8 mouse cellular contexts compared by ENCODE assay signal in the genomic region with DNA sequence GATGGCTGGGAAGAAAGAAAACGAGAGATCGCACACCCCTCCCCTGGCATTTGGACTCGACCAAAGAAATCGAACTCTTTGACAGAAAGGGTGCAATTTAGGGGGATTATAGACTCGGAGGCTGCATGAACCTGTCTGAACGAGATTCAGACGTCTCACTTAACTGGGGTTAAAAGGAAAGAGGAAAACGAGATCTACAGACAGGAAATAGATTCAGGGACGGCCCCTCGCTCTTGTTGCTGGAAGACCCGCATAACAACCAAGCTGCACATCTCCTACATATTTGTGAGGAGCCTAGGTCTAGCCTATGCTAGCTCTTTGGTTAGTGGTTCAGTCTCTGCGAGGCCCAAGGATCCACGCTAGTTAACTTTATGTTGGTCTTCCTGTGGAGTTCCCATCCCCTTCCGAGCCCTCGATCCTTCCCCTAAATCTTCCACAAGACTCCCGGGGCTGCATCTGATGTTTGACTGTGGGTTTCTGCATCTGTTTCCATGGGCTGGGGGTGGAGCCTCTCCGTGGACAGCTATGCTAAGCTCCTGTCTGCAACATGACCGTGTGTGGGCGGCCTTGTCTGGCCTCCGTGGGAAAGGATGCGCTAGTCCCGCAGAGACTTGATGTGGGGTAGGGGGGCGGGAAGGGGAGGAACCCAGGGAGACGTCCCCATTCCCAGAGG. TPM values are rescaled to one million over a fixed set of nuclear protein-coding genes. Genes with fewer than 3 reads are reported as not detected.
A peak's percentile ranks its signal among the peaks of the same experiment; 100 is the strongest.
DNase-seq lines count a peak whose midpoint lies in the region; ATAC-seq lines count a peak whose summit lies in the region.

No protein-coding gene starts in this region.

- H3K4me1 ChIP-seq in embryonic facial prominence, embryonic 12.5 days = peaks cover 11% of the 10 kb centered on the region
- peaks cover 15% of the 10 kb centered on the region for H3K4me1 ChIP-seq in hindbrain, embryonic 13.5 days (replicated peaks)

- no peaks in the 10 kb centered on the region for H3K27me3 ChIP-seq in embryonic facial prominence, embryonic 12.5 days
- no peaks in the 10 kb centered on the region for H3K27me3 ChIP-seq in hindbrain, embryonic 13.5 days

- peak; percentile 18 for ATAC-seq in embryonic facial prominence, embryonic 12.5 days (ENCODE audit: insufficient number of reproducible peaks, insufficient read depth, low FRiP score, low TSS enrichment)
- peak; percentile 33 for ATAC-seq in hindbrain, embryonic 13.5 days (ENCODE audit: low FRiP score)

- 1% methylated on average over 24 of the region's 24 CpGs for WGBS in embryonic facial prominence, embryonic 12.5 days
- WGBS in hindbrain, embryonic 13.5 days = 3% methylated on average over 23 of the region's 24 CpGs

- H3K9me3 ChIP-seq in embryonic facial prominence, embryonic 12.5 days = no peaks in the 10 kb centered on the region
- H3K9me3 ChIP-seq in hindbrain, embryonic 13.5 days = no peaks in the 10 kb centered on the region

- intact Hi-C loops in left cerebral cortex, postnatal 36 days (cut with DNase I) = loop anchor here (5.0 to 10.0 kb wide), 2 partner anchors 319 to 862 kb away; no protein-coding TSS in a partner anchor
- intact Hi-C loops in left cerebral cortex, postnatal 4 days (cut with DNase I) = loop anchor here (2.0 to 5.0 kb wide), 2 partner anchors 266 to 319 kb away; no protein-coding TSS in a partner anchor

- H3K9ac ChIP-seq in embryonic facial prominence, embryonic 12.5 days = peak overlapping the region; percentile 33
- H3K9ac ChIP-seq in hindbrain, embryonic 13.5 days = peak overlapping the region; percentile 56

- H3K4me3 ChIP-seq in embryonic facial prominence, embryonic 12.5 days = peak overlapping the region; percentile 73
- H3K4me3 ChIP-seq in hindbrain, embryonic 13.5 days = peak overlapping the region; percentile 65

- DNase-seq in left cerebral cortex, postnatal 36 days (ENCODE audit: low spot score in 2 of 2) = peak; percentile 7 to 9
- DNase-seq in left cerebral cortex, postnatal 4 days = no peak
- DNase-seq in NIH3T3 (ENCODE audit: low read depth) = peak; percentile 58
- DNase-seq in lung, postnatal 4 days = peak; percentile 12 to 27
- DNase-seq in testis, postnatal 10 days (ENCODE audit: low spot score) = peak; percentile 49
- no peak for DNase-seq in adrenal gland, postnatal 4 days (ENCODE audit: low spot score in 2 of 2)

- peak overlapping the region; percentile 64 for H3K4me2 ChIP-seq in embryonic facial prominence, embryonic 12.5 days (replicated peaks)
- peak overlapping the region; percentile 66 for H3K4me2 ChIP-seq in hindbrain, embryonic 13.5 days

- H3K36me3 ChIP-seq in embryonic facial prominence, embryonic 12.5 days = no peaks in the 10 kb centered on the region
- H3K36me3 ChIP-seq in hindbrain, embryonic 13.5 days = no peaks in the 10 kb centered on the region

- H3K27ac ChIP-seq in embryonic facial prominence, embryonic 12.5 days = peak overlapping the region; percentile 79
- peak overlapping the region; percentile 97 for H3K27ac ChIP-seq in hindbrain, embryonic 13.5 days

RNA-seq across cellular contexts. Expression of gene Nufip1, which starts 42.4 kb away (rescaled TPM):
- total RNA-seq in left cerebral cortex, postnatal 36 days (2021) = 1 to 10 TPM; 6.7 to 8.6 TPM
- 10 to 100 TPM; 10.0 to 11.6 TPM for total RNA-seq in left cerebral cortex, postnatal 4 days (2021)
- polyA plus RNA-seq in embryonic facial prominence, embryonic 12.5 days (2016; fragmentation: Nextera tagmentation; extraction: Ambion mirVana) = 17.6 and 19.6 TPM in 2 replicates
- polyA plus RNA-seq in hindbrain, embryonic 13.5 days (2015; fragmentation: Nextera tagmentation; extraction: Ambion mirVana) = 14.7 and 15.6 TPM in 2 replicates
- 10 to 100 TPM; 11.9 to 12.5 TPM for total RNA-seq in adrenal gland, postnatal 4 days (2021)

RNA-seq across cellular contexts. Expression of gene Gpalpp1, which starts 42.6 kb away (rescaled TPM):
- total RNA-seq in left cerebral cortex, postnatal 36 days (2021) = 10 to 100 TPM; 22.2 to 22.8 TPM
- 10 to 100 TPM; 20.3 to 21.1 TPM for total RNA-seq in left cerebral cortex, postnatal 4 days (2021)
- 15.0 and 15.6 TPM in 2 replicates for polyA plus RNA-seq in embryonic facial prominence, embryonic 12.5 days (2016; fragmentation: Nextera tagmentation; extraction: Ambion mirVana)
- polyA plus RNA-seq in hindbrain, embryonic 13.5 days (2015; fragmentation: Nextera tagmentation; extraction: Ambion mirVana) = 12.7 and 13.2 TPM in 2 replicates
- total RNA-seq in adrenal gland, postnatal 4 days (2021) = 10 to 100 TPM; 24.2 to 24.8 TPM

Comparison
In these comparisons a context has a peak if more than half of its experiments do, and no peak if none do; other contexts are left out.
1. DNase-seq: peak in left cerebral cortex, postnatal 36 days (2 of 2), NIH3T3 (single experiment), lung, postnatal 4 days (2 of 2) and testis, postnatal 10 days (single experiment); none in left cerebral cortex, postnatal 4 days (single experiment) and adrenal gland, postnatal 4 days (0 of 2).